In genomic region chr10:120390912-120391835, GRCm38 (mm10) we compare ENCODE assay signal across 11 mouse cellular contexts.
DNase-seq lines count a peak whose midpoint lies in the region; ATAC-seq and TF ChIP-seq lines count a peak whose summit lies in the region.
"Had no signal": no experiment of that assay in that cellular context is flagged by ENCODE, and none has a peak within 500 bp of the region (broad histone marks: within the 10 kb centered on the region; RNA-seq: fewer than 3 reads in every experiment).

No protein-coding gene starts in this region.

- TF ChIP-seq CTCF in midbrain, postnatal 0 days (IDR thresholded peaks at IDR 0.05) = no peak

- 0 out of 2 replicates have a peak overlapping the region, but pooled peaks have one; percentile 43 for H3K9ac ChIP-seq in hindbrain, embryonic 13.5 days
- H3K9ac ChIP-seq in midbrain, postnatal 0 days (replicated peaks; ENCODE audit: low read length, poor library complexity, severe bottlenecking) = no peak overlapping the region

- no peaks in the 10 kb centered on the region for H3K36me3 ChIP-seq in hindbrain, embryonic 13.5 days
- no peaks in the 10 kb centered on the region for H3K36me3 ChIP-seq in midbrain, postnatal 0 days (ENCODE audit: insufficient read depth, low read length)

- no peak overlapping the region for H3K27ac ChIP-seq in hindbrain, embryonic 13.5 days
- H3K27ac ChIP-seq in midbrain, postnatal 0 days (ENCODE audit: low read depth, low read length) = no peak overlapping the region
- H3K27ac ChIP-seq: macrophage had no signal

- H3K27me3 ChIP-seq in hindbrain, embryonic 13.5 days = peaks cover 39% of the 10 kb centered on the region; the same call in 1 of the 2 replicates
- H3K27me3 ChIP-seq in midbrain, postnatal 0 days (ENCODE audit: insufficient read depth, low read length) = peaks cover 7% of the 10 kb centered on the region; the same call in 1 of the 2 replicates

- ATAC-seq in hindbrain, embryonic 13.5 days (ENCODE audit: low FRiP score) = no peak
- no peak for ATAC-seq in midbrain, postnatal 0 days (ENCODE audit: low FRiP score)

- peak; percentile 57 for DNase-seq in embryo, embryonic 9.5 days (ENCODE audit: extremely low spot score)
- no peak for DNase-seq in embryo, embryonic 11 days
- DNase-seq in kidney, postnatal 36 days = peak; percentile 45 to 53
- DNase-seq in midbrain, postnatal 0 days (ENCODE audit: low spot score) = no peak
- no peak for DNase-seq in spleen, postnatal 10 days (ENCODE audit: low spot score in 2 of 2)
- no peak for DNase-seq in spleen, adult 12 weeks (ENCODE audit: low spot score)
- DNase-seq in layer of hippocampus, postnatal 36 days = no peak
- DNase-seq: cerebellum, adult 18-20 months; gastrocnemius, postnatal 14 days had no signal

- peak overlapping the region; percentile 16; the same call in 1 of the 2 replicates for H3K4me3 ChIP-seq in hindbrain, embryonic 13.5 days
- no peak overlapping the region for H3K4me3 ChIP-seq in midbrain, postnatal 0 days (ENCODE audit: low read depth, low read length)

- peak overlapping the region; percentile 41 for H3K4me2 ChIP-seq in hindbrain, embryonic 13.5 days
- H3K4me2 ChIP-seq in midbrain, postnatal 0 days (ENCODE audit: low read depth, low read length, poor library complexity, severe bottlenecking) = peak overlapping the region; percentile 36

- 18% methylated on average over 28 of the region's 28 CpGs for WGBS in hindbrain, embryonic 13.5 days
- WGBS in midbrain, postnatal 0 days = 35% methylated on average over 28 of the region's 28 CpGs

- peaks cover 29% of the 10 kb centered on the region for H3K4me1 ChIP-seq in hindbrain, embryonic 13.5 days (replicated peaks)
- no peaks in the 10 kb centered on the region for H3K4me1 ChIP-seq in midbrain, postnatal 0 days (ENCODE audit: insufficient read depth, low read length)

- no peaks in the 10 kb centered on the region for H3K9me3 ChIP-seq in hindbrain, embryonic 13.5 days
- no peaks in the 10 kb centered on the region for H3K9me3 ChIP-seq in midbrain, postnatal 0 days (ENCODE audit: low read length)

Comparison
In these comparisons a context has a peak if more than half of its experiments do, and no peak if none do; other contexts are left out.
1. DNase-seq: peak in embryo, embryonic 9.5 days (single experiment) and kidney, postnatal 36 days (2 of 2); none in embryo, embryonic 11 days (single experiment), midbrain, postnatal 0 days (single experiment), spleen, postnatal 10 days (0 of 2), spleen, adult 12 weeks (single experiment) and layer of hippocampus, postnatal 36 days (0 of 2).